Mouse (Mus musculus): ENCODE results near the gene Gm11011. TPM values are rescaled to one million over a fixed set of nuclear protein-coding genes. Genes with fewer than 3 reads are reported as not detected.

The Gm11011 gene
- total and polyA plus RNA-seq, 3 experiments = not detected

DNA sequence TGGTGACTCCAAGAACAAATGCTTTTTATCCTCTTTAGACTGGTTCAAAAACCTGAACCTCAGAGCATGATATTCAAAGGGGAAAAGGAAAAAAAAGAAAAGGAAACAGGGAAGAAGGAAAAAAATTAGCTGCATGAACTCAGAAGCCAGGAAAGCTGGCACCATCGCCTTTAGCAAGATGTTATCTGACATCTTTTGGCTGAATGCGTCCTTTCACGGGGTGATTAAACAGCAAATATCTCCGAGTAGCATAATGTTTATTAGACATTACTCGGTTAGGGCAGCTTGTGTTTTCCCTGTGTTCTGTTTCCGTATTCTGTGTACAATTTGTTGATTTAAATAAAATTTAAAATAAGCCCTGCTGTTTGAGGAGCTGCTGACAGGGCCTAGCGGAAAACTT is 21.8 kb downstream of the Gm11011 start:
- H3K4me3 ChIP-seq = no peak overlapping the region
- no peak overlapping the region for H3K27ac ChIP-seq
- H3K9ac ChIP-seq (ENCODE audit: low read depth, low read length) = no peak overlapping the region
- intact Hi-C loops (cut with DNase I) = no loop called here
- no peak for TF ChIP-seq POLR2A (IDR thresholded peaks at IDR 0.05; ENCODE audit: insufficient read depth, low read depth, low read length)
- no peak for TF ChIP-seq CTCF (IDR thresholded peaks at IDR 0.05)
- TF ChIP-seq EP300 (IDR thresholded peaks at IDR 0.05; ENCODE audit: insufficient read depth, low read depth, low read length) = no peak
- no peaks in the 10 kb centered on the region for H3K4me1 ChIP-seq (ENCODE audit: control insufficient read depth, insufficient read depth, low read length)
- no peaks in the 10 kb centered on the region for H3K36me3 ChIP-seq (ENCODE audit: control insufficient read depth, insufficient read depth, low read length)
- no peak for DNase-seq
- WGBS = 38% methylated on average over 7 of the region's 7 CpGs
- no peaks in the 10 kb centered on the region for H3K79me2 ChIP-seq (replicated peaks; ENCODE audit: control insufficient read depth, insufficient read depth, low read length)
- no peaks in the 10 kb centered on the region for H3K27me3 ChIP-seq (ENCODE audit: control insufficient read depth, insufficient read depth, low read length)

DNA sequence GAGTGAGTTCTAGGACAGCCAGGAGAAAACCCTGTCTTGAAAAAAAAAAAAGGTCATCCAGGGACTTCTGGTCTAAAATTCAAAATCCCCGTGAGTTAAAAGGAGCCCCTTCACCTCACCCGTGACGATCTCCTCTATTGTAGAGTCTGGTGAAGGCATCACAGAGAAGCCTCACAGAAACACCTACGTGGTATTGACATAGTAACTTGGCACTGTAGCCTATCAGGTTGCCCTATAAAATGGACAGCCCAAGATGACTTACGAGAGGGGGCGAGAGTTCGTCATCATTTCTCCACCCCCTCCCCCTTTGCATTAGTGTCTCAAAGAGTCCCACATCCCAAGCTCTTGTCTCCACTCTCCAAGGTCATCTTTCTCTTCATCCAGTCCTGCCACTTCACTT is 41.9 kb downstream of the Gm11011 start:
- Histone ChIP-seq H3K4me3 (no peak overlapping the region), H3K79me2 (replicated peaks; ENCODE audit: control insufficient read depth, insufficient read depth, low read length) (no peaks in the 10 kb centered on the region), H3K4me1 (ENCODE audit: control insufficient read depth, insufficient read depth, low read length) (no peaks in the 10 kb centered on the region), H3K36me3 (ENCODE audit: control insufficient read depth, insufficient read depth, low read length) (no peaks in the 10 kb centered on the region), H3K27ac (no peak overlapping the region), H3K27me3 (ENCODE audit: control insufficient read depth, insufficient read depth, low read length) (no peaks in the 10 kb centered on the region), H3K9ac (ENCODE audit: low read depth, low read length) (no peak overlapping the region)
- no peak for TF ChIP-seq CTCF (IDR thresholded peaks at IDR 0.05)
- intact Hi-C loops (cut with DNase I) = no loop called here
- 86% methylated on average over 7 of the region's 7 CpGs for WGBS
- no peak for DNase-seq

DNA sequence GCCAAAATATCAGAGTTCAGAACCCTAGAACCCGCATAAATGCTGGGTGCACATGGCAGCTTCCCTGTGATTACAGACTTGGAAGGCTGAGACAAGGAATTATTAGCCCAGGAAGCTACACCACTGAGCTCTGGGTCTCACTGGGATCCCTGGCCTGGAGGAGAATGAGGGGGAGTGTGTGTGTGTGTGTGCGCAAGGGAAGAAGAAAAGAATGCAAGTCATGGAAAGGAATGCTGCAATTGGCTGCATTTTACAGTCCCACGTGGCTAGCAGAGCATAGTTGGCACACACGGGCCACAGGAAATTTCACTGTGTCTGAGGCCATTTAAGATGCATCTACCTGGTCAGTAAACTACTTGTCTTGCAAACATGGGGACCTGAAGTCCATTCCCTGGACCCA is 48.6 kb downstream of the Gm11011 start:
- H3K27ac ChIP-seq = no peak overlapping the region
- intact Hi-C loops (cut with DNase I) = no loop called here
- H3K4me1 ChIP-seq (ENCODE audit: control insufficient read depth, insufficient read depth, low read length) = no peaks in the 10 kb centered on the region
- DNase-seq = no peak
- no peak overlapping the region for H3K9ac ChIP-seq (ENCODE audit: low read depth, low read length)
- no peaks in the 10 kb centered on the region for H3K36me3 ChIP-seq (ENCODE audit: control insufficient read depth, insufficient read depth, low read length)
- TF ChIP-seq POLR2A (IDR thresholded peaks at IDR 0.05; ENCODE audit: insufficient read depth, low read depth, low read length) (no peak), EP300 (IDR thresholded peaks at IDR 0.05; ENCODE audit: insufficient read depth, low read depth, low read length) (no peak)
- no peak overlapping the region for H3K4me3 ChIP-seq
- H3K27me3 ChIP-seq (ENCODE audit: control insufficient read depth, insufficient read depth, low read length) = no peaks in the 10 kb centered on the region
- no peaks in the 10 kb centered on the region for H3K79me2 ChIP-seq (replicated peaks; ENCODE audit: control insufficient read depth, insufficient read depth, low read length)
- 41% methylated on average over 4 of the region's 4 CpGs for WGBS

Other genes starting within 250 kb of the Gm11011 start
- gene Tshz2, start 45.3 kb upstream of the Gm11011 start, total RNA-seq (2021) = 10 to 100 TPM; 12.1 to 12.9 TPM
- 8.2 and 8.7 TPM in 2 replicates for gene Tshz2, start 45.3 kb upstream of the Gm11011 start, polyA plus RNA-seq (2012; rRNA removed)

Data from heart, adult 2 months (tissue).